Mouse (Mus musculus): Measurements from ENCODE around the gene Hyal3.

Gene Hyal3

GRCm38 (mm10) chr9:107594281-107595062, 13.9 kb downstream of the Hyal3 start:
- DNase-seq (ENCODE audit: low read depth, low spot score), result no peak

GRCm38 (mm10) chr9:107596619-107597569, 16.3 kb downstream of the Hyal3 start:
- DNase-seq (ENCODE audit: low read depth, low spot score), result peak; percentile 84

GRCm38 (mm10) chr9:107598385-107598784, 17.8 kb downstream of the Hyal3 start:
- DNase-seq (ENCODE audit: low read depth, low spot score), result no peak

- no peak for DNase-seq (ENCODE audit: low read depth, low spot score)
Measured at GRCm38 (mm10) chr9:107599433-107599832, 18.8 kb downstream of the Hyal3 start.

- DNase-seq (ENCODE audit: low read depth, low spot score), result no peak
Measured at GRCm38 (mm10) chr9:107599842-107600241, 19.2 kb downstream of the Hyal3 start.

- no peak for DNase-seq (ENCODE audit: low read depth, low spot score)
Measured at GRCm38 (mm10) chr9:107600745-107601144, 20.1 kb downstream of the Hyal3 start.

- no peak for DNase-seq (ENCODE audit: low read depth, low spot score)
Measured at GRCm38 (mm10) chr9:107601275-107601674, 20.7 kb downstream of the Hyal3 start.

GRCm38 (mm10) chr9:107602068-107602648, 21.5 kb downstream of the Hyal3 start:
- DNase-seq (ENCODE audit: low read depth, low spot score), result peak; percentile 91

- no peak for DNase-seq (ENCODE audit: low read depth, low spot score)
Measured at GRCm38 (mm10) chr9:107603251-107603650, 22.6 kb downstream of the Hyal3 start.

GRCm38 (mm10) chr9:107605041-107605661, 24.5 kb downstream of the Hyal3 start:
- DNase-seq (ENCODE audit: low read depth, low spot score), result no peak

- no peak for DNase-seq (ENCODE audit: low read depth, low spot score)
Measured at GRCm38 (mm10) chr9:107606591-107606990, 26.0 kb downstream of the Hyal3 start.

GRCm38 (mm10) chr9:107607036-107607435, 26.4 kb downstream of the Hyal3 start:
- DNase-seq (ENCODE audit: low read depth, low spot score), result no peak

GRCm38 (mm10) chr9:107607653-107608245, 27.1 kb downstream of the Hyal3 start:
- DNase-seq (ENCODE audit: low read depth, low spot score), result no peak

- DNase-seq (ENCODE audit: low read depth, low spot score), result peak; percentile 68
Measured at GRCm38 (mm10) chr9:107608741-107609432, 28.3 kb downstream of the Hyal3 start, which contains the start of gene Sema3b. Sema3b (minus strand) TSS chr9:107609229.

- DNase-seq (ENCODE audit: low read depth, low spot score), result no peak
Measured at GRCm38 (mm10) chr9:107609433-107609830, 28.8 kb downstream of the Hyal3 start.

GRCm38 (mm10) chr9:107611456-107612190, 31.0 kb downstream of the Hyal3 start:
- no peak for DNase-seq (ENCODE audit: low read depth, low spot score)

- peak; percentile 97 for DNase-seq (ENCODE audit: low read depth, low spot score)
Measured at GRCm38 (mm10) chr9:107612191-107612944, 31.8 kb downstream of the Hyal3 start.

- DNase-seq (ENCODE audit: low read depth, low spot score), result no peak
Measured at GRCm38 (mm10) chr9:107612945-107613569, 32.4 kb downstream of the Hyal3 start.

GRCm38 (mm10) chr9:107615035-107615434, 34.4 kb downstream of the Hyal3 start:
- DNase-seq (ENCODE audit: low read depth, low spot score), result no peak

All from skeletal muscle tissue, adult 2 months (tissue).